Mouse (Mus musculus) T-helper 2 cell (primary cell): ENCODE measurements around the gene Slc30a4.

ENCODE experiments used
- in situ Hi-C: fragments of 300-600 bp; cut with MboI, MseI; formaldehyde crosslinking; loops from one replicate; pipeline ENCODE4 v1.15.1; 2025; ENCODE audit warnings: high pct_unique_total_duplicates

Gene Slc30a4

GRCm38 (mm10) chr2:122675126-122675525, 27.3 kb downstream of the Slc30a4 start:
- in situ Hi-C loops, result no loop called here

- in situ Hi-C loops, result loop anchor here (5.0 kb wide), 1 partner anchor 79 kb away; no protein-coding TSS in a partner anchor
Measured at GRCm38 (mm10) chr2:122672841-122673240, 29.6 kb downstream of the Slc30a4 start.

DNA sequence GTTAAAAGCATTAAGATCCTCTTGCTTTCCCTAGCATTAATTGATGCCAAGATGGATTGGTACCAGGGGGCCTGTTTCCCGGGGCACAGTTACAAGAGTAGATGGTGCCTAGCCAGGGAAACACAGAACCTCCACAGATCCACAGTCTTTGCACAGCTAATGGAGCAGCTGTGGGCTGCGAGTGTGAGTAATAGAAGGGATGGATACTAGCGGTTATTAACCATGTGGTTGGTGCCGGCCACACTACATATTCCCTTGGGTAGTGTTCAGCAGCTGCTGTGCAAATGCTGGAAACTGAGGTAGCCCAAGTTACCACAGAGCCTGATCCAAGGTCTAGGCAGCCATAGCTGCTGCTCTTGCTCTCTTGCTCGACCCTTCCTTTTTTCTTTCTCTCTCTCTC, 30.7 kb downstream of the Slc30a4 start:
- in situ Hi-C loops, result loop anchor here (5.0 kb wide), 1 partner anchor 81 kb away; no protein-coding TSS in a partner anchor

DNA sequence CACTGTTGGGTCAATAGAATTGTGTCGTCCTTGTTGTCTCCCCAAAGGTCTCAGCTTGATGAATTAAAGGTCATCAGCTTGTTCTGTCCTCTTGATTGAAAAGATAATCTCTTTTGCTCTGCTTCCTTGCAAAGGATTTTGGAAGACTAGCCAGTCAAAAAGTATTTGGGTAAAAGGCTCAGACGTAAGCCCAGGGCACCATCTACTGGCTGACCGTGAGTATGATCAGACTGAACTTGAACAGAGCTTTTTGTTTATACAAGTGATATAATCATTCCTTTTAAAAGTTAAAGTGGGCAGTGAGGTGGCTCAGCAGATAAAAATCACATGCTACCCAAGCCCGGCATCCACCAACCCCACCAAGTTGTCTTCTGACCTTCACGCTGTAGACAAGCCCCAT, 34.6 kb downstream of the Slc30a4 start:
- in situ Hi-C loops, result no loop called here

- in situ Hi-C loops, result no loop called here
Measured at GRCm38 (mm10) chr2:122665973-122666875, 36.2 kb downstream of the Slc30a4 start.

DNA sequence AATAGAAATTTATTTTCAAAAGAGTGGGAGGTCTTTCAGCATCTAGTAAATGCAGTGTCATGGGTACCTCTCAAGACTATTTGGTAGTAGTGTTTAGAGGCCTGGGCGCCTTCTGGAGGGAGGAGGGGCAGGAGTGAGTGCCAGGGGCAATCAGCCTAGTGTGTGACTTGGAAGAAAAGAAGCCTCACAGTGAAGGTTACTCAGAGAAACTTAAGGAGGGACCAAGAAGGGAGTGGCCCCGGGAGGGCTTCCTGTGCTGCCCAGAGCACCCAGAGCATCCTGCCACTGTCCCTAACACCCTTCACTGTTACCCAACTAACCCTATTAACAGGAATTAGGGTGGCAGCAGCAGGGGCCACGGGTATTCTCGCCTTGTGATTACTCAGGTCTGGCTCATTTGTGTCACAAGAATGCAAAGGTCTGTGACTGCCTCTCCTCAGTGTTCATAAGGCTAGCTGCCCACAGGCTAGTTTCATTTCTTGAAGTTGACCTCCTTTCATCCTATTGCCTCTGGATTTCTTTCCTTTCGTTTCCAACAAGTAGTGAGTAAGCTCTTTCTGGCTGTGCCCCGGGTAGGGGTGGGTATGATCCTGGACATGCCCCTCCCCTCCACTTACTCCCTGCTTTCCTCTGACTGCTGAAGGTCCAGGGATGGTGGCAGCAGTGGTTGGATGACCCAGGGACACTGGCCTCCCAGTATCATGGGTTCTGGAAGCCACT, 37.0 kb downstream of the Slc30a4 start:
- in situ Hi-C loops, result no loop called here

DNA sequence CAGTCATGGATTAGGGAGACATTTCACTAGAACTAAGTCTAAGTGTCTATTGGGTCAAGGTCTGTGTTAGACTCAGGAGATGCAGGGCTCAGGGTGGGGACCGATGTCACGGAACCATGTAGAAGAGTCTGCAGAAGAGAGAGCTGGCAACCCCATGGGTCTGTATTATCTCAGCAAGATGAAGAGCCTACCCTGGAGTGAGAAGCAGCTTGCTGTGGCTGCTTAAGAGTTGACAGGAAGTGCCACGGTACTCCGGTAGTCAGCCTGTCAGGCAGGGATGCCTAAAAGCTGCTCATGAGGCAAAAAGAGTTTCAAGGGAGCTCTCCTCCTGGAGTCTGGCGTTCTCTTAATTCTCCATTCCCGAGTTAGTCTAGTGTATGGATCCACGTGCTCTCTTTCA, 42.6 kb downstream of the Slc30a4 start:
- in situ Hi-C loops, result no loop called here

DNA sequence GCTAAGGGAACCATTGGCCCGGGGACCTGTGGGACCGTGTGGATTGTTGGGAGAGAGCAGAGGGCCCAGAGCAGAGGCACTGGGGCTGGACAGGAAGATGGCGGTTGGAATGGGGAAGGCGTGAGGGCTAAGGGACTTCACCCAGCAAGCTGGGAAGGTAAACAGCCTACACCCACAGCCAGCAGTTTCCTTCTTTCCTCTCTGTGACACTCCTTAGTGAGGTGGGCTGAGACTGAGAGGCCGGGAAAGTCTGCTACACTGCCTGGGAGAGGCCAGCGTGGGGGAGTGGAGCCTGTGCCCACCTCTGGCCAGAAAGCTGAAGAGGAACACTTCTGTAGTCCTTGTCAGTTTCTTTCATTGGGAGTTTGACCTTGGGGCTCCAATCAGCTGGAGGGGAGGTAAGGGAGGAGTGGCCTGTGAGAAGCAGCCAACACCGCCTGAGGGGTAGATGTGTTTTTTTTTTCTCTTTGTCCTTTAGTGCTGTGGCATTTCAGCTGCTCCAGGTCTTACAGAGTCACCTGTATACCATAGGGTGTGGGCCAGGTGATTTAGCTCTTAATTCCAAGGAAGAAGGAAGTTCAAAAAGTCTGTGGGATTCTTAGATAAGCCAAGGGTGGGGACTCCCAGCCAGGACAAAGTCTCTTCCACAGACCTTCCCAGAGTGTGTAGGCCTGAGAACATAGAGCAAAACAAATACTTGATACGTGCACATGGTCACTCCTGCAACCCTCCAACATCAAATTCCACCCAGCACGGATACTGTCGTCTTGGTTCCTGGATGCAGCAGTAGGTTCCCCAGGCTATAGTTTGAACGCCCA, 44.5 kb downstream of the Slc30a4 start:
- in situ Hi-C loops, result no loop called here

DNA sequence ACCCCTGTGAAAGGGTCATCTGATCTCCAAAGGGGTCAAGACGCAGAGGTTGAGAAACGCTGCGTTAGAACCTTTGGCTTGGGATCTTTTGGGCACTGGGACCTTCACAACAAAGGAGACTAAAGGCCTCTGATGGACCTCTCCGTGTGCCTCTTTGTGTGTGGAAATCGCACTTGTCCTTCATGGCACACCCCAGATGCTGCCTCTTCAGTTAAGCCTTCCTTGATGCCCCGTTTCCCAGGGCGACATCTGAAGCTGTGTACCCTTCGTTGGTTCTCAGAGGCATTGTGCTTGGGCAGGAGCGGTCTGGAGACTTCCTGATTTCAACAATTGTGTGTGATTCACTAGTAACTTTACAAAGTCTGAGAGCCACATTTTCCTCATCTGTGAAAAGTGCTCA, 45.7 kb downstream of the Slc30a4 start:
- in situ Hi-C loops, result no loop called here

- in situ Hi-C loops, result no loop called here
Measured at GRCm38 (mm10) chr2:122656052-122656451, 46.4 kb downstream of the Slc30a4 start.

GRCm38 (mm10) chr2:122652096-122653084, 50.1 kb downstream of the Slc30a4 start:
- in situ Hi-C loops, result no loop called here

- in situ Hi-C loops, result no loop called here
Measured at GRCm38 (mm10) chr2:122638673-122639072, 63.8 kb downstream of the Slc30a4 start.

DNA sequence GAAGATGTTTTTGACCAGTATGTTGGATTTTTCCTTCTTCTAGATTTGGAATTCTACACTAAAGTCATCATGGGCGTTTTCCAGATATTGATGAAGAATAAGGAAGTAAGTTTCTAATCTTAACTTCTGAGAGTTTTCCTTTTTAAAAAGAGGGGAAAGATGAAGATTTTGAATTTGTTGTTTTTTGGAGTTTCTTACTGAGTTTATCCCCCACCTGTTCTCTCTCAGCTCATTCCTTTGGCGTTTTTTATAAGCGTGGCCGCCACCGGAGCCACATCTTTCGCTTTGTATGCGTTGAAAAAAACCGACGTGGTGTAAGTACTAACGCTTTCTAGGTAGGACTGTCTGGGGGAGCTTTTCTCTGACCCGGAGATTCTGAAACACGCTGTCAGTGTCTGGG, 64.4 kb downstream of the Slc30a4 start:
- in situ Hi-C loops, result no loop called here

DNA sequence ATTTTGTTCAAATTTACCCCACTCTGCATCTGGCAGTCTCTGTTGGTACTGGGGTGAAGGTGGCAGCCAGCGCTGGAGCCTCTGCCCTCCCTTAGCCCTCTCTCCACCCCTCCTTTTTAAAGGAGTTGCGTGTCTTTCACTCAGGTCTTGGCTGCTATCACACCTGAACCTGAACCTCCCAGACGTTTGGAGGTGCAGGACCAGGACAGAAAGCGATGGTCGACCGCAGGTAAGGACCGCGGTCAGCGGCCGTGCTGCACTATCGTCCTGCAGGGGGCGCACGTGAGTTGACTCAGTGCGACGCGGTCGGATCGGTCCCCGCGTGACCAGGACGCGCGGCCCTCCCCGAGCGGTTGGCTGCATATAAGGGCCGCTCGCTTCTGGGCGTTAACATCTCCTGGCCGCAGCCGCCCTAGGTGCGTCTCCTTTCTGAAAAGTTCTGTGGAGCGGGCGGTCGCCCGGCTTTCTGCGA, 64.9 kb downstream of the Slc30a4 start:
- in situ Hi-C loops, result no loop called here

DNA sequence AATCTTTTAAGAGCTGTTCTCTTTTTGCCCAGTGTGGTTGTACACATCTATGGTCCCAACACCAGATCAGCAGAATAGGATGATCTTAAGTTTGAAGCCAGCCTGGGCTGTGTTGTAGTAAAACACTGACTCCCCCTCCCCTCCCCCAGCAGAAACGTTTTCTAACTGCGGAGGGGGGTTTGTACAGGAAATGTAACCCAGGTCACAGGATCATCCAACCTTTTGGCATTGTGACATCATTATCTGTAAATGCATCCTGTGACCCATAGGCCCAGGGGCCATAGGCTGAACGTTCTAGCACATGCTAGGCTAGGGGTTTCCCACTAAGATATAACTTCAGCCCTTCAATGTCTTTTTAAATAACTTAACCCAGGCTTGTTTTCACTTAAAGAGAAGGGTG, 65.8 kb downstream of the Slc30a4 start, which contains the start of gene AA467197:
AA467197 (plus strand) TSS at position 301 of the 400 bp plus-strand sequence.
- in situ Hi-C loops, result no loop called here
